Mouse (Mus musculus) NIH3T3 (cell line): ENCODE results near the gene Olfr279.
"Not testable (repeated sequence)": the region's sequence is repeated elsewhere in the genome, so short reads cannot be mapped to it uniquely, and the experiment has no call there.

ENCODE experiments used
- DNase-seq: peaks from one replicate; pipeline ENCODE4 v3.0.0-alpha.2; 2012; ENCODE audit warnings: low read depth

Olfr279 gene

DNA sequence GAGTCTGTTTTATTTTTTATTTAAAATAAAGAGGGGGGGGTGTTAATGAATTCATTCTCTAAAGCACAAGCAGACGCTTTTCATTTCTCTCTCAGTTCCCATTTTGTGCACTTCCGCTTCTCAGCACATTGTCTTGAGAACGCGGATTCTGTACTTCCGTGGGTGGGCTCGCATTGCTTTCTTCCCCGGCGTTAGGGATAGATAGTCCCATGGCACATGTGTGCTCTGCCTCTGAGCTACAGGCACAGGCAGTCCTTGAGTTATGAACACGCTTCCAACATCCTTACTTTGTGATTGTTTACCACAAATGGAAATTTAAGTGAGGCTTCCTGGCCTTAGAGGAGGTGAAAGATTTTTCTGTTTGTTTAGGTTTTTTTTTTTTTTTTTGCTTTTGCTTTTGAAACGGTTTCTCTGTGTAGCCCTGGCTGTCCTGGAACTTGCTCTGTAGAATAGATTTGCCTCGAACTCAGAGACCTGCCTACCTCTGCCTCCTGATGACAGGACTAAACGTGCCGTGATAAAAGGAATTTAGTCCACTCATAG, 19.3 kb downstream of the Olfr279 start:
- DNase-seq = no peak

DNA sequence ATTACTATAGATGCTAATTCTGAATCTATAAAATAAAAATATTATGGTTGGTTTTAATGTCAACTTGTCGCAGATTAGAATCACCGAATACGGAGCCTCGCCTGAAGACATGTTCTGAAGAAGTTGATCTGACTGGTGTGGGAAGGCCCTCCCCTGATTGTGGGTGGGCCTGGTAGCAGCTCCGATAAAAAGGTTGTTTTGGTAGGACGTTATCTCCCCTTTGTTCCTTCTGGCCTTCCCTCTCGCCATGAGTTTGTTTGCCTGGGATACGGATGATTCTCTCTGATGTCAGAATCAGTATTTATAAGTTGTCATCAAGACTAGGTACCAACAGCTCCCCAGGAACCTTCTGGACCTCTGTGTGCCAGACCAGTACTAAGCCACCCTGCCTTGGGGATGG, 20.0 kb downstream of the Olfr279 start:
- DNase-seq = no peak

DNA sequence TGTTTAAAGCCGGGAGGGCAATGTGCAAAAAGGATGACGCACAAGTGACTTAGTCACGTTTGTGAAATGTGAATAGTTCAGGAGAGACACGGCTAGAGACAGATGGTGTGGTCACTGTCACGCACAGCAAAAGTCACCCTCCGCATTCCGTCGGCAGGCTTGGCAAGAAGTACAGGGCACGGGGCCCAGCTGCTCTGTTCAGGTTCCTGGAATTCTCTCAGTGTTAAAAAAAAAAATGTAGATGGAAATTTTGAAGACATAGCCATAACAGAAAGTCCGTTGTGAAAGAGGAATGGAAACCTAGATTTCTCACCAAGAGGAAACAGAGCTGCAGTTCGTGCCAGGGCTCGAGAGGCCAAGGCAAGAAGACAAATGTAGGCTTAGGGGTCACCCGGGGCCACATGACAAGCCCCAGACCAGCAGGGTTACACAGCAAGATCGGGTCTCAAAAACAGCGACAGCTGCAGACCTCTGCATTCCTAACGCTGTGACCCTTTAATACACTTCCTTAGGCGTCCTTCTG, 20.7 kb downstream of the Olfr279 start:
- peak; percentile 87 for DNase-seq

DNA sequence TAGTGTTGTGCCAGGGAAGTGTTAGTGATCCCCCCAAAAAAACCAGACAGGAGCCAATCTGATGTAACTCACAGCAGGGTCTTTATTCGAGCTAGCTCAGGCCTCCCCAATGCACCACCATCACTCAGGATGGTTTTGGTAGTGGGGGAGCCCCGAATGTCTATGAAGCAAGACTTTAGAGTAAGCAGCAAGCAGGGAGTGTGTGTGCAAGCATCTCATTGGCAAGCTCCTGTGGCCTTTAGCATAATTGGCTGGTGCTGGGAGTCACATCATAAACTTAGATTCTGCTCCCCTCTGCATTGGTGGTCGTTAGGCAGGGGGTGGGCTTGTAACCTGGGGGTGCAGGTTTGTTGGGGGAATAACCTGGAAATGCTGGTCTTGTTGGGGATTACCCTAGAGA, 21.5 kb downstream of the Olfr279 start:
- DNase-seq = peak; percentile 53

- no peak for DNase-seq
Measured at GRCm38 (mm10) chr15:98514146-98514545, 21.9 kb downstream of the Olfr279 start.

- DNase-seq = not testable (repeated sequence)
Measured at GRCm38 (mm10) chr15:98514845-98515244, 22.6 kb downstream of the Olfr279 start.

DNA sequence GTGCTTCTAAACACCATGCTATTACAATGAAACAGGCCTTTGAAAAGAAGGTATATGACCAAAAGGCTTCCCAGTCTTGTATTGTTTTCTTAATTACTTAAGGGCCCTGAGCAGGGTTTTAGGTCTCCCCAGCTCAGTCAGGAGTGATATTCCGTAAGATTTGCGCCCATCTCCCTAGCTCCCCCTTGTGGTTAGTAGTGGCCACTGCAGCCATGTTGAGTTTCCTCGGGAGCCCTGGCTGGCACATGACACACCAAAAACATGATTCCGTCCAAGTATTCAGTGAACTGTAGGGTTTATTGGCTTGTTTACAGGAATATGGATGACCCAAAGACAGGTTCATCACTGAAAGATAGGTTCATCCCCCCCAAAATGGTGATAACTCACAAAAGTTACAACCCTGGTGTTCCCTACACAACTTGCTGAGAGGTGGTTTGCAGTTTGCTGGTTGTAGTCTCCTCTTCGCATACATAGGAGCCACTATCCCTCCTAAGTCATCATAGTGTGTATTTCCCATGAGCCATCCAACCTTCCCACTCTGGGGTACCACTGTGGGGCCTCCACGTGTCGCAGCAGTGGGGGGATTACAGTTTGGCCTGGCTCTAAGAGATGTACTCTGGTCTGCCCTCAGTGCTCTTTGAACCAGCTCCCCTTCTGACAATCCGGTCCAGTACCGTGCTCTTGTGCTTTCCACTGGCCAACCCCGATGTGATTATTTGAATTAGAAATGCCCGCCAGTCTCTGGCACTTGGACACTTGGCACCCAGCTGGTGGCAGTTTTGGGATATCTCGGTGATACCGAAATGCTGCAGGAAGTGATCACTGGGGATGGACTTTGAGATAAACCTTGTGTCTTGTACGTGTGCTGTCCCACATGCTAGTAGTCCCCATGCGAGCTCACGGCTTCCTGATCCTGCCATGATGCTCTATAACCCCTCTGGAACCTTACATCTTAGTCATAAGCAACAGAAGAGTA, 25.5 kb downstream of the Olfr279 start:
- DNase-seq = peak; percentile 74

DNA sequence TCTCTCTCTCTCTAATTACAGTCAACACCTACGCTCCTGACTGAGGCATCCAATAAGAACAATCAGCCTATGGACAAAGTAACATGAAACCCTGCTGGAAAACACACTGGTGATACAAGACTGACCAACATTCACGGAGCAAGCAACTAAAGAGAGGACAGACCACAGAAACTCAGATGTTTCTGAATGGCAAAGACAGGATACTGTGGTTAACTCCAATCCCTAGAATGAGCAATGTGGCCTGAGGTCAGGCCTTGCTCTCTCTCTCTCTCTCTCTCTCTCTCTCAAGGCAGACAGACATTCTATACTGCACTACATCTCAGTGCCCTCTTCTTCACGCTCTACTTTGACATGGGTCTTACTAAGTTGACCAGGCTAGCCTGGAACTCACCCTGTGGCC, 29.0 kb downstream of the Olfr279 start:
- no peak for DNase-seq

GRCm38 (mm10) chr15:98526057-98526456, 33.9 kb downstream of the Olfr279 start:
- peak; percentile 48 for DNase-seq

- DNase-seq = peak; percentile 67
Measured at GRCm38 (mm10) chr15:98527056-98527771, 35.0 kb downstream of the Olfr279 start.

DNA sequence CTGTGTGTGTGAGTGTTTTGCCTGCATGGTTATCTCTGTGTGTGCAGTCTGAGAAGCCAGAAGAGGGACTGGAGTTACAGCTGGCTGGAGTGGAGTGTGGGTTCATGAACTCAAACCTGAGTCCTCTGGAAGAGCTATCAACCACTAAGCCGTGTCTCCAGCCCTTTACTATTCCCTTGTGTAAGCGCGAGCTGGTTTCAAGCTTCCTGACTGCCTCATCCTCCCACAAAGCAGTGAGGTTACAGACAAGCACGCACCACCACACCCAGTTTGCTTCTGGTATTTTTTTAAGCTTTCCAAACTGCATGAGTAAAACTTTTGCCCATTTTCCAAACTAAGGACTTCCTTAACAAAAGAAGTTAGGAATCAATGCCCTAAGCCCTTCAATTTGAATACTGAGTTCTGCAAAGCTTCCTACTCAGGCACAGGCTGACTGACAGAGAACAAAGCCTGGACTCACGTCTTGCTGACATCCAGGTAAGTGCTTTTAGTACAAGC, 35.9 kb downstream of the Olfr279 start:
- peak; percentile 60 for DNase-seq

DNA sequence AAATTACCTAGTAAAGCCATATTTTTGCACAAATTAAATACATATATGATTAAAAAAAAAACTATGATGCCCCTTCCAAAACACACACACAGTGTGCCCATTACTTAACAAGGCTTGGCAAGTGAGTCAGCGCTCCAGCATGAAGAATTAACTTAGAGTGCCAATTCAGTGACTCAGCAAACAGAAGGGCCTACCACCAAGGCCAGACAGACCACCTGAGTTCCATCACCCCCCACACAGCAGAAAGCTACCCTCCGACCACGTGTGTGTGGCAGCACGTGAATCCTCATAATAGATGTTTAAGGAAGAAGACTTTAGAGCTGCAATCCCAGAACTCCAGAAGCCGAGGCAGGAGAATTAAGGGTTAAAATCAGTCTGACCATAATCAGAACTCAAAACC, 40.1 kb downstream of the Olfr279 start:
- DNase-seq = peak; percentile 85

- peak; percentile 27 for DNase-seq
Measured at GRCm38 (mm10) chr15:98533035-98533531, 40.9 kb downstream of the Olfr279 start.

GRCm38 (mm10) chr15:98533881-98534627, 41.9 kb downstream of the Olfr279 start, which contains the start of gene Kansl2:
Kansl2 (minus strand) TSS chr15:98534264.
- DNase-seq = peak; percentile 99

GRCm38 (mm10) chr15:98535921-98536320, 43.7 kb downstream of the Olfr279 start:
- no peak for DNase-seq

GRCm38 (mm10) chr15:98536828-98537510, 44.8 kb downstream of the Olfr279 start:
- DNase-seq = peak; percentile 70

DNA sequence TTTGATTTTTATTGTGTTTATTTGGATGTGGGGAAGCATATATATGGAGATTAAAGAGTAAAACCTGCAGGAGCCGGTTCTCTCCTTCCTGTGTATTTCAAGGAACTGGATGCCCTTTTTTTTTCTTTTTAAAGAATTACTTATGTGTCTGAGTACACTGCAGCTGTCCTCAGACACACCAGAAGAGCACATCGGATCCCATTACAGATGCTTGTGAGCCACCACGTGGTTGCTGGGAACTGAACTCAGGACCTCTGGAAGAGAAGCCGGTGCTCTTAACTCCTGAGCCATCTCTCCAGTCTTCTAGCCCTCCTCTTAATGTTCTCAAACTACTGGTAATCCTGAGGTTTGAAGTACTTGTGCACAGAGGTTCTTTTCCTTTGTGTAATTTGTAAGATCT, 45.7 kb downstream of the Olfr279 start:
- no peak for DNase-seq

DNA sequence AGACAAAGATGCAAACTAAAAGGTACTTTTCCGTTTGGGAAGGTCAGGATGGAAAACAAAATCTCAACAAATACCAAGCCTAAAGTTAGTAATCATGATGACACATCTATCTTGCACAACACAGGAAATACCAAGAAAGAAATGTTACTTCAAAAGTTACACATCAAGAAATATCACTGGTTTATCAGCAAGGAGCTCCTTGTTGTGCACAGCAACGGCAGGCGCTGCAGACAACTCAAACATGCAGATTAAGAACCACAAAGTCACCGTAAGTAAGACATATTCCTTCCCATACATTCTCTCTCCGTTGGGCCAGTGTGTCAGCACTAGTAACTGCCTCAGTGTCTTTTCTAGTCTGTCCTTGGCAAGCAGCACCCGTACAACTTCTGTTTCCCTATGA, 48.9 kb downstream of the Olfr279 start:
- peak; percentile 60 for DNase-seq

DNA sequence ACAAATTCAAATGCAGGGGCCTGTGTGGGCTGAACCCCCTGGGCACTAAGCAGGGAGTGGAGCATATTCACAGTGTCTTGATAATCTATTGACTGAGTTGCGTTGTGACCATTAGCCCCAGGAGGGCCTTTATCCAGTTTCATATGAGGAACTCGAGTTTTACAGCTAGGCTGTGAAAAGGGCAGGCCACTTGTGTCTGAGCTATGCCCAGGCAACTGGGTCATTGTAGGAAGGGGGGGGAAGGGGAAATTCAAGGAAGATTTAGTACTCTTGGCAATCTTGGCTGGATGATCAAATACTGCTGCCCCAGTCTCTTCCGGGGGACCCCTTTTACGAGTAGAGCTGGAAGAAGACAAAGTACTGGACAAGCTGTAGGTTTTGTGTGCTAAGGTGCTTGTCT, 51.1 kb downstream of the Olfr279 start:
- no peak for DNase-seq

- DNase-seq = no peak
Measured at GRCm38 (mm10) chr15:98545151-98545550, 52.9 kb downstream of the Olfr279 start.

- DNase-seq = no peak
Measured at GRCm38 (mm10) chr15:98546843-98547242, 54.6 kb downstream of the Olfr279 start.
